In the genomic region with DNA sequence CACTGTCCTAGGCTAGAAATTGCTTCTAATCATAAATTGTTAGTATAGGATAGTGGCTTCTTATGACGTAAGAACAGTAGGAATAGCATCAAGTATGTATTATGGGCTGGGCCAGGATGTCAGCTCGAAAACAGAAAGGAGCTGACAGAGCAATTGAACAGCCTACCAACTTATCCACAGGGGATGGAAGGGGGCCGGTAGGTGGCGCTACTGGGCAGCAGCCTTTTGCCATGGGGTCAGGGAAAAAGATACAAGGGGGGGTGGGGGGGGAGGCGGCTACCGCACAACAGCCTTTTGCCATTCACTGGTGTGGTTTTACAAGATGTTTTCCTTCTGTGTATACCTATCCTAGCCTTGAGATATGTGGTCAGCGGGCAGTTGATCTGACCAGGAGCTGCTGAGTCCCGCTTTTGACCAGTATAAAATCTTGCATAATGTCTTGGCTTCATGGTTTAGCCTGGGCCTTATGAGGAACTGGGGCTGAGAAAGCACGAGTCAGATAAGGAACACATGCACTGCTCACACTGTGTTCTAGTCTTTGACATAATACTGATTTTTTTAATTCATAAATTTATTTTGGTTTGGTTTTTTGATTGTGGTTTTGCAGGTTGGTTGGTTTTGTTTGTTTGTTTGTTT, we compare ENCODE assay signal across 9 mouse cellular contexts. TPM values are rescaled to one million over a fixed set of nuclear protein-coding genes. Genes with fewer than 3 reads are reported as not detected.
A peak's percentile ranks its signal among the peaks of the same experiment; 100 is the strongest.
DNase-seq lines count a peak whose midpoint lies in the region; ATAC-seq lines count a peak whose summit lies in the region.
"Had no signal": no experiment of that assay in that cellular context is flagged by ENCODE, and none has a peak within 500 bp of the region (broad histone marks: within the 10 kb centered on the region; RNA-seq: fewer than 3 reads in every experiment).

No protein-coding gene starts in this region.

- ATAC-seq in hindbrain, embryonic 14.5 days (ENCODE audit: low FRiP score), result no peak
- ATAC-seq in frontal cortex, adult (ENCODE audit: low TSS enrichment), result no peak

- H3K27me3 ChIP-seq in hindbrain, embryonic 10.5 days (ENCODE audit: insufficient read depth, poor library complexity, severe bottlenecking), result no peaks in the 10 kb centered on the region
- no peaks in the 10 kb centered on the region for H3K27me3 ChIP-seq in hindbrain, embryonic 14.5 days (ENCODE audit: control insufficient read depth, insufficient read depth, low read length)
- H3K27me3 ChIP-seq: neural tube, embryonic 12.5 days had no signal

- H3K9me3 ChIP-seq in hindbrain, embryonic 10.5 days, result no peaks in the 10 kb centered on the region
- H3K9me3 ChIP-seq in hindbrain, embryonic 14.5 days (ENCODE audit: control insufficient read depth, low read length), result no peaks in the 10 kb centered on the region
- H3K9me3 ChIP-seq: neural tube, embryonic 12.5 days had no signal

- peak; percentile 32 for DNase-seq in hindbrain, embryonic 10.5 days (ENCODE audit: low spot score)
- DNase-seq in hindbrain, embryonic 14.5 days (ENCODE audit: low spot score), result no peak
- peak; percentile 60 for DNase-seq in thymus, postnatal 4 days
- no peak for DNase-seq in thymus, postnatal 10 days (ENCODE audit: low spot score in 2 of 2)
- peak; percentile 50 for DNase-seq in embryo, embryonic 10.5 days (ENCODE audit: low spot score)
- peak; percentile 32 for DNase-seq in lung, postnatal 14 days
- no peak for DNase-seq in spleen, adult 12 weeks (ENCODE audit: low spot score)

- H3K36me3 ChIP-seq in hindbrain, embryonic 10.5 days, result no peaks in the 10 kb centered on the region
- H3K36me3 ChIP-seq in hindbrain, embryonic 14.5 days (replicated peaks; ENCODE audit: control insufficient read depth, insufficient read depth), result no peaks in the 10 kb centered on the region
- H3K36me3 ChIP-seq: neural tube, embryonic 12.5 days had no signal

- no peak overlapping the region for H3K4me2 ChIP-seq in hindbrain, embryonic 14.5 days (replicated peaks)
- H3K4me2 ChIP-seq: neural tube, embryonic 12.5 days had no signal

- no peak overlapping the region for H3K9ac ChIP-seq in hindbrain, embryonic 14.5 days
- H3K9ac ChIP-seq: neural tube, embryonic 12.5 days had no signal

- H3K4me1 ChIP-seq in hindbrain, embryonic 10.5 days (replicated peaks), result no peaks in the 10 kb centered on the region
- H3K4me1 ChIP-seq in hindbrain, embryonic 14.5 days (replicated peaks; ENCODE audit: control insufficient read depth, insufficient read depth, low read length), result no peaks in the 10 kb centered on the region
- H3K4me1 ChIP-seq: neural tube, embryonic 12.5 days had no signal

- WGBS in hindbrain, embryonic 10.5 days, result 37% methylated on average over 9 of the region's 9 CpGs
- 45% methylated on average over 8 of the region's 9 CpGs for WGBS in hindbrain, embryonic 14.5 days

- H3K27ac ChIP-seq in hindbrain, embryonic 10.5 days, result no peak overlapping the region
- no peak overlapping the region for H3K27ac ChIP-seq in hindbrain, embryonic 14.5 days
- H3K27ac ChIP-seq: neural tube, embryonic 12.5 days had no signal

- H3K4me3 ChIP-seq in hindbrain, embryonic 10.5 days, result no peak overlapping the region
- no peak overlapping the region for H3K4me3 ChIP-seq in hindbrain, embryonic 14.5 days (replicated peaks; ENCODE audit: low read length)
- H3K4me3 ChIP-seq: neural tube, embryonic 12.5 days had no signal

RNA-seq across cellular contexts. Expression of a gene that starts 10.4 kb away (rescaled TPM):
- polyA plus RNA-seq in hindbrain, embryonic 10.5 days (2016; fragmentation: Nextera tagmentation; extraction: Ambion mirVana), result not detected in 2 replicates
- not detected in 2 replicates for polyA plus RNA-seq in hindbrain, embryonic 14.5 days (2014; fragmentation: Nextera tagmentation; extraction: Ambion mirVana)
- polyA plus RNA-seq: neural tube, embryonic 12.5 days had no signal

RNA-seq across cellular contexts. Expression of a gene that starts 12.9 kb away (rescaled TPM):
- not detected in 2 replicates for polyA plus RNA-seq in hindbrain, embryonic 10.5 days (2016; fragmentation: Nextera tagmentation; extraction: Ambion mirVana)
- polyA plus RNA-seq in hindbrain, embryonic 14.5 days (2014; fragmentation: Nextera tagmentation; extraction: Ambion mirVana), result not detected in 2 replicates
- polyA plus RNA-seq: neural tube, embryonic 12.5 days had no signal

RNA-seq across cellular contexts. Expression of a gene that starts 22.1 kb away (rescaled TPM):
- polyA plus RNA-seq in hindbrain, embryonic 10.5 days (2016; fragmentation: Nextera tagmentation; extraction: Ambion mirVana), result not detected in 2 replicates
- polyA plus RNA-seq in hindbrain, embryonic 14.5 days (2014; fragmentation: Nextera tagmentation; extraction: Ambion mirVana), result not detected in 2 replicates
- polyA plus RNA-seq: neural tube, embryonic 12.5 days had no signal

RNA-seq across cellular contexts. Expression of a gene that starts 44.5 kb away (rescaled TPM):
- 5.4 and 21.9 TPM in 2 replicates for polyA plus RNA-seq in hindbrain, embryonic 10.5 days (2016; fragmentation: Nextera tagmentation; extraction: Ambion mirVana)
- polyA plus RNA-seq in hindbrain, embryonic 14.5 days (2014; fragmentation: Nextera tagmentation; extraction: Ambion mirVana), result 41.7 and 44.0 TPM in 2 replicates

Comparison
In these comparisons a context has a peak if more than half of its experiments do, and no peak if none do; other contexts are left out.
1. DNase-seq: peak in hindbrain, embryonic 10.5 days (single experiment), thymus, postnatal 4 days (single experiment), embryo, embryonic 10.5 days (single experiment) and lung, postnatal 14 days (single experiment); none in hindbrain, embryonic 14.5 days (single experiment), thymus, postnatal 10 days (0 of 2) and spleen, adult 12 weeks (single experiment).